Comparison of ENCODE assay signal across 13 mouse cellular contexts in the genomic region with DNA sequence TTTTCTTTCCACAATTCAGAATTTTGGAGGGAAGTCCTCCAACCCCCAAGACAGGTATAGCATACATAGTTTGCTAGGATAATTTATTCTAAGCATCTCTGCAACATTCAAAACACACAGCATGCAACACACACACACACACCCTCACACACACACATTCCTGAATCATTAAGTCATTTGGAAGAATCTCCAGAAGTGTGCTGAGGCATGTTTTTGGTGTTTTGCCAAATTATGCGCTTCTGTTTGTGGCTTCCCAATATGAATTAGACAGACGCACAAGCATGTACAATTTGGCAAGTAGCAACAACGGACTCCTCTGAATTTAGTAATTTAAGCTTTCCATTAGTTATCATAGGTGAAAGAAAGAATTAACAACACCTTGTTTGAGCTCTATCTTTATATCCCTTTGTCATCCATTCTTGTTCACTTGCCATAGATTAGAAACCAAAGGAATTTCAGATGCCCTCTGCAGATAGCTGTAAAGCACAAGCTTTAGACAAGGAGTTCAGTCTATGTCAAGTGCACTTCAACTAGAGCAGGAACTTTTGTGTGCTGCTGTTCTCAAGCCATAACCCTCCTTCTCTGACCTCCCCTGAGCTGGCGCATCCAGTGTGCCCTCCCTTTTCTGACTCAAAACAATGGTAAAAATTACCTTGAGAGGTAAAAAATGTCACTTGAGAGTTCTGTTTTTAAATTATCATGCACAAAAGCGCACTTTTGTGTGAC.
DNase-seq lines count a peak whose midpoint lies in the region; ATAC-seq and TF ChIP-seq lines count a peak whose summit lies in the region.
"Had no signal": no experiment of that assay in that cellular context is flagged by ENCODE, and none has a peak within 500 bp of the region (broad histone marks: within the 10 kb centered on the region; RNA-seq: fewer than 3 reads in every experiment).

No protein-coding gene starts in this region.

- H3K4me3 ChIP-seq in embryonic facial prominence, embryonic 13.5 days: no peak overlapping the region
- H3K4me3 ChIP-seq in embryonic facial prominence, embryonic 10.5 days: no peak overlapping the region
- no peak overlapping the region for H3K4me3 ChIP-seq in layer of hippocampus, adult 2 months
- H3K4me3 ChIP-seq in heart, embryonic 16.5 days (ENCODE audit: low read length): no peak overlapping the region

- H3K36me3 ChIP-seq in embryonic facial prominence, embryonic 13.5 days: no peaks in the 10 kb centered on the region
- H3K36me3 ChIP-seq in embryonic facial prominence, embryonic 10.5 days (replicated peaks): no peaks in the 10 kb centered on the region
- no peaks in the 10 kb centered on the region for H3K36me3 ChIP-seq in heart, embryonic 16.5 days (ENCODE audit: control insufficient read depth, insufficient read depth)

- no peaks in the 10 kb centered on the region for H3K9me3 ChIP-seq in embryonic facial prominence, embryonic 13.5 days
- no peaks in the 10 kb centered on the region for H3K9me3 ChIP-seq in embryonic facial prominence, embryonic 10.5 days
- H3K9me3 ChIP-seq in heart, embryonic 16.5 days (replicated peaks; ENCODE audit: control insufficient read depth, low read length): no peaks in the 10 kb centered on the region

- peak overlapping the region; percentile 24; the same call in 1 of the 2 replicates for H3K27ac ChIP-seq in embryonic facial prominence, embryonic 13.5 days
- no peak overlapping the region for H3K27ac ChIP-seq in embryonic facial prominence, embryonic 10.5 days (replicated peaks)
- H3K27ac ChIP-seq in layer of hippocampus, adult 2 months: peak overlapping the region; percentile 43; the same call in 1 of the 2 replicates
- H3K27ac ChIP-seq in heart, embryonic 16.5 days (ENCODE audit: low read length): peak overlapping the region; percentile 87

- WGBS in embryonic facial prominence, embryonic 13.5 days: 67% methylated on average over 5 of the region's 5 CpGs
- WGBS in embryonic facial prominence, embryonic 10.5 days: 86% methylated on average over 5 of the region's 5 CpGs
- WGBS in heart, embryonic 16.5 days: 35% methylated on average over 5 of the region's 5 CpGs

- H3K4me2 ChIP-seq in embryonic facial prominence, embryonic 13.5 days: no peak overlapping the region
- H3K4me2 ChIP-seq in heart, embryonic 16.5 days (ENCODE audit: low read depth, low read length): peak overlapping the region; percentile 34

- no peak for DNase-seq in embryonic facial prominence, embryonic 10.5 days (ENCODE audit: low spot score)
- DNase-seq in layer of hippocampus, adult 2 months (ENCODE audit: low spot score in 2 of 2): peak in 1 of 2 experiments; percentile 28
- DNase-seq in layer of hippocampus, adult 18-20 months (ENCODE audit: low spot score in 2 of 2): no peak
- DNase-seq in Muller cell, postnatal 12 days (ENCODE audit: inconsistent ontology term): peak; percentile 96
- DNase-seq in spleen, postnatal 4 days (ENCODE audit: low spot score in 2 of 2): no peak
- DNase-seq in left cerebral cortex, postnatal 36 days (ENCODE audit: low spot score in 2 of 2): no peak
- DNase-seq: cerebellum, postnatal 36 days; gastrocnemius, postnatal 25 days; left cerebral cortex, postnatal 4 days; right cerebral cortex, postnatal 25 days had no signal

- H3K27me3 ChIP-seq in embryonic facial prominence, embryonic 13.5 days: no peaks in the 10 kb centered on the region
- H3K27me3 ChIP-seq in embryonic facial prominence, embryonic 10.5 days (replicated peaks; ENCODE audit: low read depth, poor library complexity, severe bottlenecking): no peaks in the 10 kb centered on the region
- no peaks in the 10 kb centered on the region for H3K27me3 ChIP-seq in heart, embryonic 16.5 days (ENCODE audit: control insufficient read depth, insufficient read depth, low read length)

- H3K4me1 ChIP-seq in embryonic facial prominence, embryonic 13.5 days: peaks cover 63% of the 10 kb centered on the region
- peaks cover 51% of the 10 kb centered on the region for H3K4me1 ChIP-seq in embryonic facial prominence, embryonic 10.5 days
- peaks cover 76% of the 10 kb centered on the region for H3K4me1 ChIP-seq in heart, embryonic 16.5 days (ENCODE audit: control insufficient read depth, insufficient read depth, low read length)

- TF ChIP-seq CTCF in layer of hippocampus, adult 2 months (conservative IDR thresholded peaks at IDR 0.05): no peak

- no peak for ATAC-seq in embryonic facial prominence, embryonic 13.5 days (ENCODE audit: insufficient number of reproducible peaks, insufficient read depth, low FRiP score, low TSS enrichment, low read depth)
- no peak for ATAC-seq in heart, embryonic 16.5 days (replicated peaks; ENCODE audit: extremely low read depth, insufficient read depth, low FRiP score)
- ATAC-seq: inflammation-experienced regulatory T-cells, adult 6 months had no signal

- no peak overlapping the region for H3K9ac ChIP-seq in embryonic facial prominence, embryonic 13.5 days
- H3K9ac ChIP-seq in heart, embryonic 16.5 days (ENCODE audit: low read length): peak overlapping the region; percentile 47

- intact Hi-C loops in left cerebral cortex, postnatal 36 days (cut with DNase I): no loop called here
